Mouse (Mus musculus) thymus, adult 2 months (tissue): ENCODE results near the gene 3110082I17Rik.

Experiments used
- CTCF ChIP-seq: fragments of 200-500 bp; IDR thresholded peaks from 2 replicates; pipeline ENCODE4 v1.5.1; 2012; ENCODE audit warnings: mild to moderate bottlenecking, control low read depth, low read length, moderate library complexity, borderline replicate concordance; ENCODE audit not compliant: control insufficient read depth, poor library complexity, insufficient read depth; ENCODE audit errors: extremely low read depth
- POLR2A ChIP-seq: fragments of 200-500 bp; IDR thresholded peaks from 2 replicates; pipeline ENCODE4 v1.6.1; 2012; ENCODE audit warnings: mild to moderate bottlenecking, low read length, control low read depth, moderate library complexity; ENCODE audit not compliant: control insufficient read depth, poor library complexity, insufficient read depth; ENCODE audit errors: extremely low read depth

DNA sequence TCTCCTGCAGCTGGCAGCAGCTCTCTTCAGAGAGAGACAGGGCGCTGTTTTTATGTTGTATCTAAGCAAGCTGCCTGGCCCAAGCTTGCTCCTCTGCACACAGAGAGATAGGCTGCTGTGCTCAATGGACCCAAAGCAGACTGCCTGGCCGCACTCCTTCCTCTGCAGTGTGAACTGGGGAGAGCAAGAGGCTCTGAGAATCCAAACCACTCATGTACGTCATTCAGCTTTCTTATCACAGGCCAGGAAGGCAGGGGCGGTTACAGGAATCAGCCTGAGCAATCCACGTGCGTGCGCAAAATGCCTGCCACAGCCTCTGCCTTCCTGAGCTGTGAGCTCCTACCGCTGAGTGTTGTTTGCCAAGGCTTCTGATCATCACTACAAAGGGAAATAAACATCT, 77.6 kb downstream of the 3110082I17Rik start:
- TF ChIP-seq CTCF (no peak), POLR2A (no peak)
